Mouse (Mus musculus): ENCODE measurements at regions not wholly inside any gene's neighbourhood (a gene's known extent, or its start where the extent isn't known, plus 50 kb on each side); places are given as distances from the start of the nearest gene placed in this dataset.

DNA sequence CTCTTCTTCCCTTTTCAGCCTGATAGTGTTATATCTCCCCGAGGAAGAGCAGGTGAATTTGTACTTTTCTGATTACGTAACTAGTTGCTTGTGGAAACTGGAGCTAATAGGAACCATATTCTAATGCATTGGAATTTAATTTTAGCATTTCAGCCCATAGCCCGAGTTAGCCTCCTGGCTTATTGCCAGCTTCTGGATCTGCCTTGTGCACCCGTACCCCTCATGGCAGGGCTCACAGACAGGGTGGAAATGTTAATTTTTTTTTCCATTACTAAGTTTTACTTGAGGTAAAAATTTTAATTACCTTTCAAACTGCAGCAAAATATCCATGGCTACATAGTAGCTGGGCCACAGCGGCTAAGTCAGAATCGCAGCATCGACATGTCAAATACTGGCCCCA lies 72.4 kb upstream of the Ndufb6 start:
- TF ChIP-seq CTCF (IDR thresholded peaks at IDR 0.05; ENCODE audit: low read depth, low read length) (no peak), GATA1 (IDR thresholded peaks at IDR 0.05; ENCODE audit: borderline replicate concordance, low read length) (no peak), TAL1 (conservative IDR thresholded peaks at IDR 0.05; ENCODE audit: low read depth, low read length) (no peak), POLR2AphosphoS5 (IDR thresholded peaks at IDR 0.05; ENCODE audit: insufficient replicate concordance, low read depth, low read length) (no peak), GATA2 (IDR thresholded peaks at IDR 0.05; ENCODE audit: borderline replicate concordance, low read depth, low read length) (no peak)

Measured in G1E (cell line).